Mouse (Mus musculus) intestine, embryonic 15.5 days (tissue): ENCODE data around the gene Tpra1. TPM values are rescaled to one million over a fixed set of nuclear protein-coding genes. Genes with fewer than 3 reads are reported as not detected.

Experiments
- ATAC-seq: fragments of 200-750 bp; cut with Nextera tagmentation; 2 replicates; pipeline ENCODE4 v1.8.0; 2017; ENCODE audit warnings: moderate TSS enrichment, moderate library complexity
- H3K27ac ChIP-seq: fragments of 300-500 bp; sonication (generic); 2 replicates; pipeline ENCODE4 v1.5.1; 2015; ENCODE audit warnings: mild to moderate bottlenecking, inconsistent platforms
- H3K27me3 ChIP-seq: fragments of 300-500 bp; sonication (generic); replicated peaks from 2 replicates; pipeline ENCODE4 v1.6.1; 2015; ENCODE audit warnings: inconsistent platforms
- H3K36me3 ChIP-seq: fragments of 300-500 bp; sonication (generic); 2 replicates; pipeline ENCODE4 v1.6.1; 2015; ENCODE audit warnings: inconsistent platforms
- H3K4me1 ChIP-seq: fragments of 300-500 bp; sonication (generic); replicated peaks from 2 replicates; pipeline ENCODE4 v1.6.1; 2015; ENCODE audit warnings: inconsistent platforms
- H3K4me2 ChIP-seq: fragments of 300-500 bp; sonication (generic); replicated peaks from 2 replicates; pipeline ENCODE4 v1.6.1; 2015; ENCODE audit warnings: mild to moderate bottlenecking, inconsistent platforms
- H3K4me3 ChIP-seq: fragments of 300-500 bp; sonication (generic); replicated peaks from 2 replicates; pipeline ENCODE4 v1.5.1; 2015; ENCODE audit warnings: inconsistent platforms
- H3K9ac ChIP-seq: fragments of 300-500 bp; sonication (generic); 2 replicates; pipeline ENCODE4 v1.6.1; 2015; ENCODE audit warnings: inconsistent platforms
- H3K9me3 ChIP-seq: fragments of 300-500 bp; sonication (generic); 2 replicates; pipeline ENCODE4 v1.6.1; 2016; ENCODE audit warnings: inconsistent platforms
- WGBS: fragments of 180-500 bp; shearing (Covaris S2); methylation state at CpG from one replicate; pipeline ENCODE4 v1.1.7; 2015; 5-methylcytosine and 5-hydroxymethylcytosine counted together
- polyA plus RNA-seq: library from polyadenylated mRNA; unstranded; fragments of >200 nt; fragmentation: Nextera tagmentation; extraction: Ambion mirVana; gene quantifications from 2 replicates; pipeline ENCODE4 v1.2.1, GENCODE M21; 2015

Tpra1 gene
- polyA plus RNA-seq, 1 experiment from 2014 or later = 62.2 TPM

- H3K9me3 ChIP-seq = no peaks in the 10 kb centered on the region
- peaks cover 11% of the 10 kb centered on the region; the same call in 1 of the 2 replicates for H3K27me3 ChIP-seq
- 1% methylated on average over 72 of the region's 74 CpGs for WGBS
- peaks cover 20% of the 10 kb centered on the region; the same call in 1 of the 2 replicates for H3K4me1 ChIP-seq
- 0 out of 2 replicates have a peak overlapping the region, but pooled peaks have one; percentile 6 for H3K27ac ChIP-seq
- H3K4me3 ChIP-seq = peak overlapping the region; percentile 70
- ATAC-seq = peak; percentile 75
- peak overlapping the region; percentile 99 for H3K4me2 ChIP-seq
- H3K9ac ChIP-seq = peak overlapping the region; percentile 70
- H3K36me3 ChIP-seq = no peaks in the 10 kb centered on the region
These were observed 27.8 kb upstream of the Tpra1 start for GRCm38 (mm10) chr6:88873965-88874867.

GRCm38 (mm10) chr6:88874868-88875508 is 27.1 kb upstream of the Tpra1 start, which contains the start of gene Podxl2:
Podxl2 (minus strand) TSS chr6:88875044.
- 0 out of 2 replicates have a peak within 1 kb of the TSS, but pooled peaks have one; percentile 6 for H3K27ac ChIP-seq

DNA sequence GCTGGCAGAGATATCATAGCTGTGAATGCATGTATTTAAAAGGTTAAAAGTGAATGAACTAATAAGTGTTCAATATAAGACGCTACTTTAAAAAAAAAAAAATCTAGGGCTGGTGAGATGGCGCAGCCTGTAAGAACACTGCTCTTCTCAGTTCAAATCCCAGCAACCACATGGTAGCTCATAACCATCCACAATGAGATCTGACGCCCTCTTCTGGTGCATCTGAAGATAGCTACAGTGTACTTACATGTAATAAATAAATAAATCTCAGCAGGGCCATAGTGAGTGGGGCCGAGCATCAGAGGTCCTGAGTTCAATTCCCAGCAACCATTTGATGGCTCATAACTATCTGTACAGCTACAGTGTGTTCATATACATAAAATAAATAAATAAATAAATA is 22.6 kb upstream of the Tpra1 start:
- WGBS = 64% methylated on average over 4 of the region's 4 CpGs
- ATAC-seq = no peak
- Histone ChIP-seq H3K27ac (no peak overlapping the region), H3K9ac (no peak overlapping the region), H3K4me1 (0 out of 2 replicates have a peak, but pooled peaks cover 6% of the 10 kb centered on the region), H3K4me3 (no peak overlapping the region), H3K36me3 (peaks cover 23% of the 10 kb centered on the region), H3K27me3 (peaks cover 6% of the 10 kb centered on the region; the same call in 1 of the 2 replicates), H3K4me2 (no peak overlapping the region), H3K9me3 (no peaks in the 10 kb centered on the region)

More at GRCm38 (mm10) chr6:88874868-88875508, 27.1 kb upstream of the Tpra1 start, which contains the start of gene Podxl2:
- peak; percentile 84 for ATAC-seq
- Histone ChIP-seq H3K9ac (peak within 1 kb of the TSS; percentile 70), H3K9me3 (no peaks in the 10 kb centered on the region), H3K4me2 (peak within 1 kb of the TSS; percentile 99), H3K4me1 (peaks cover 20% of the 10 kb centered on the region; the same call in 1 of the 2 replicates), H3K36me3 (no peaks in the 10 kb centered on the region), H3K4me3 (peak within 1 kb of the TSS; percentile 70), H3K27me3 (peaks cover 11% of the 10 kb centered on the region; the same call in 1 of the 2 replicates)
- WGBS = 6% methylated on average over 62 of the region's 63 CpGs

DNA sequence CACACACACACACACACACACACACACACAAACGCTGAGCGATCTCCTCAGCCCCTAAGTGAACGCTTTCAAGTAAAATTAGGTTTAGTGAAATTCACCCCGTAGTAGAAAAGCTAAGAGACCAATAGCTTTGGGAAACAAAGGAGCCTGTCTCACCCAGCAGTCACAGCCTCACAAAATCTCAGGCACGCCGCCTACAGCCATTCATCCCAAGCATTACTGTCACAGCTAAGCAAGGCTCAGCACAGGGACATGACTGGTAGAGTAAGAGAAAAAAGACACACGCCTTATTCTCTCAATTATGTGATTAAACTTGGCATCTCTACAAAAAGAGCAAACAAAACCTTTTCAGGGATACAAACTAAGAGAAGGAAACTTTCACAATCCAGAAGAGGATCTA is 20.7 kb upstream of the Tpra1 start:
- Histone ChIP-seq H3K4me3 (no peak overlapping the region), H3K9ac (no peak overlapping the region), H3K4me1 (0 out of 2 replicates have a peak, but pooled peaks cover 3% of the 10 kb centered on the region), H3K27me3 (no peaks in the 10 kb centered on the region), H3K4me2 (no peak overlapping the region), H3K27ac (no peak overlapping the region), H3K9me3 (no peaks in the 10 kb centered on the region), H3K36me3 (peaks cover 33% of the 10 kb centered on the region)
- WGBS = 78% methylated on average over 7 of the region's 7 CpGs
- ATAC-seq = no peak

GRCm38 (mm10) chr6:88884195-88884594 is 17.9 kb upstream of the Tpra1 start:
- peaks cover 52% of the 10 kb centered on the region for H3K36me3 ChIP-seq
- 80% methylated on average over 10 of the region's 10 CpGs for WGBS
- H3K4me2 ChIP-seq = no peak overlapping the region
- 0 out of 2 replicates have a peak, but pooled peaks cover 3% of the 10 kb centered on the region for H3K4me1 ChIP-seq
- no peak overlapping the region for H3K9ac ChIP-seq
- no peaks in the 10 kb centered on the region for H3K9me3 ChIP-seq
- H3K27ac ChIP-seq = no peak overlapping the region
- ATAC-seq = peak; percentile 46; the same call in 1 of the 2 replicates
- no peak overlapping the region for H3K4me3 ChIP-seq
- no peaks in the 10 kb centered on the region for H3K27me3 ChIP-seq

DNA sequence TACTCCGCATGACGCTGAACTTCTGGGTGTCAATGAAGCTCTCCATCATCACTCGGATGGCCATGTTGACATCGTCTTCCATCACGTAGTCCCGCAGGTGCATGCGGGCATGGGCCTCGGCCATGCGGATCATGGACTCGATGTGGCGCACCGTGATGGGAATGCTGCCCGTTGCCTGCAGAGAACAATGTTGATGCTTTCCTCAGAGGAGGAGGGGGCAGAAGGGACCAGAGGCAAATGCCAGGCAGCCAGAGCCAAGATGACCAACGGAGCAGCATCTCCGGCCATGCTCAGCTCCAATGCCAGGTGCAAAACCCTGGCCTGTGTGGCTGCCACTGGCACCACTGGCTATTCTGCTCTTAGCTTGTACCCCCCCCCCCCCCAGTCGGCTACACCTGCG is 17.4 kb upstream of the Tpra1 start:
- Histone ChIP-seq H3K9me3 (no peaks in the 10 kb centered on the region), H3K4me3 (no peak overlapping the region), H3K4me2 (no peak overlapping the region), H3K4me1 (0 out of 2 replicates have a peak, but pooled peaks cover 3% of the 10 kb centered on the region), H3K36me3 (peaks cover 55% of the 10 kb centered on the region), H3K27me3 (no peaks in the 10 kb centered on the region), H3K9ac (no peak overlapping the region), H3K27ac (no peak overlapping the region)
- 94% methylated on average over 17 of the region's 17 CpGs for WGBS
- no peak; the same call in 1 of the 2 replicates for ATAC-seq

GRCm38 (mm10) chr6:88885644-88886416 is 16.2 kb upstream of the Tpra1 start:
- 94% methylated on average over 12 of the region's 12 CpGs for WGBS
- no peak overlapping the region for H3K27ac ChIP-seq
- H3K4me2 ChIP-seq = no peak overlapping the region
- no peak overlapping the region for H3K9ac ChIP-seq
- H3K4me1 ChIP-seq = 0 out of 2 replicates have a peak, but pooled peaks cover 3% of the 10 kb centered on the region
- no peak for ATAC-seq
- H3K36me3 ChIP-seq = peaks cover 63% of the 10 kb centered on the region
- H3K27me3 ChIP-seq = no peaks in the 10 kb centered on the region
- H3K4me3 ChIP-seq = no peak overlapping the region
- no peaks in the 10 kb centered on the region for H3K9me3 ChIP-seq

GRCm38 (mm10) chr6:88886417-88886967 is 15.6 kb upstream of the Tpra1 start:
- WGBS = 88% methylated on average over 2 of the region's 2 CpGs
- no peaks in the 10 kb centered on the region for H3K27me3 ChIP-seq
- H3K4me2 ChIP-seq = no peak overlapping the region
- 0 out of 2 replicates have a peak, but pooled peaks cover 3% of the 10 kb centered on the region for H3K4me1 ChIP-seq
- H3K36me3 ChIP-seq = peaks cover 67% of the 10 kb centered on the region
- H3K27ac ChIP-seq = no peak overlapping the region
- no peaks in the 10 kb centered on the region for H3K9me3 ChIP-seq
- H3K4me3 ChIP-seq = no peak overlapping the region
- ATAC-seq = no peak
- H3K9ac ChIP-seq = no peak overlapping the region

DNA sequence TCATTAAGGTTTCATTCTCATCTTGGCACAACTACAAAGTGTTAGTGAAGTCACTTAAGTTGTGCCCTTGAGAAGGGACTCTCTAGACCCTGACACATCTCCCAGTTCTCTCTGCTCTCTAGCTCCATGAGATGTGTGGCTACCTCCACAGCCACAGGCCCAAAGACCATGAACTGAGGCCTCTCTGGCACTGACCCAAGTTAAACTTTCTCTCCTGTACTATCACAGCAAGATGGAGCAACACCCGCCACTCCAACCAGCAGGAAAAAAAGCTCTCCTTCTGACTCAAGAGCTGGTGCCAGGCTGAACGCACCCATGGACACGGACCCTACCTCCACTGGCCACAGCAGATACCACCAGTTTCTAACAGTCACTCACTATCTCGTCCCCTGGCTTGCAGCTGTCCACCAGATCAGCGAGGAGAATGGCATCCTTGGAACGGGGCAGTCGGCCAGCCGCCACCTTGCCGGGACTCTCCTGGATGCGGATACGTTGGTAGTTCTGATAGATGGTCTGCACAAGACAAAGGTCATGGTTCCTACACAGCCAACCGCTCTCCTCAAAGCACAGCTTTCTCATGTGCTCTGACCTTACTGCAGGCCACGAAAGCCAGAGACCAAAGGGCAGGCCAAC is 12.5 kb upstream of the Tpra1 start:
- 89% methylated on average over 13 of the region's 13 CpGs for WGBS
- Histone ChIP-seq H3K4me3 (no peak overlapping the region), H3K27ac (no peak overlapping the region), H3K27me3 (no peaks in the 10 kb centered on the region), H3K9ac (no peak overlapping the region), H3K9me3 (no peaks in the 10 kb centered on the region), H3K4me2 (no peak overlapping the region), H3K4me1 (0 out of 2 replicates have a peak, but pooled peaks cover under 1% of the 10 kb centered on the region), H3K36me3 (peaks cover 72% of the 10 kb centered on the region)
- ATAC-seq = no peak

GRCm38 (mm10) chr6:88890832-88891231 is 11.2 kb upstream of the Tpra1 start:
- H3K4me1 ChIP-seq = 0 out of 2 replicates have a peak, but pooled peaks cover 5% of the 10 kb centered on the region
- H3K9me3 ChIP-seq = no peaks in the 10 kb centered on the region
- no peaks in the 10 kb centered on the region for H3K27me3 ChIP-seq
- ATAC-seq = no peak
- 90% methylated on average over 7 of the region's 7 CpGs for WGBS
- H3K9ac ChIP-seq = no peak overlapping the region
- no peak overlapping the region for H3K27ac ChIP-seq
- no peak overlapping the region for H3K4me3 ChIP-seq
- peaks cover 67% of the 10 kb centered on the region for H3K36me3 ChIP-seq
- H3K4me2 ChIP-seq = no peak overlapping the region

DNA sequence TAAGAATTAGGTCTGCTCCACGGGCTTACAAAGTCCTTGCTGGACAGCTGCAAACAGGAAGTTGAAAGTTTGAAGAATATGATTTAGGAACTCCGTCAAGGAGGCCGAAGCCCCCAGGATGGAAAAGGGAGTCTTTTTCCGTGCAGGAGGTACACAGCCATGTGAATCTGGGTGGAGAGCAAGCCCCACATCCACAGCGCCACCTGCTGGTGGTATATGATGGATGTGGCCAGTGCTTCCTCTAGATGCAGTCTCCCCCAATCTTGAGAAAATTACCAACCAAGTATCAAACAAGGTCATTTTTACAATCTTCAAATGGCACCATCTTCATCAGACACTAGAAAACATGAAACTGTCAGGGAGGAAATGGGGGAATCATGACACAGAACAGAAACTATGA is 8.5 kb upstream of the Tpra1 start:
- ATAC-seq = no peak
- Histone ChIP-seq H3K4me2 (no peak overlapping the region), H3K27me3 (no peaks in the 10 kb centered on the region), H3K4me3 (no peak overlapping the region), H3K9me3 (no peaks in the 10 kb centered on the region), H3K36me3 (peaks cover 52% of the 10 kb centered on the region), H3K4me1 (peaks cover 14% of the 10 kb centered on the region; the same call in 1 of the 2 replicates), H3K27ac (no peak overlapping the region), H3K9ac (no peak overlapping the region)
- WGBS = 56% methylated on average over 5 of the region's 5 CpGs
